Mouse (Mus musculus): ENCODE measurements at regions not wholly inside any gene's neighbourhood (a gene's known extent, or its start where the extent isn't known, plus 50 kb on each side); places are given as distances from the start of the nearest gene placed in this dataset.
"Not testable (repeated sequence)": the region's sequence is repeated elsewhere in the genome, so short reads cannot be mapped to it uniquely, and the experiment has no call there.

GRCm38 (mm10) chr3:9063662-9064061, 546.2 kb downstream of the Zfp704 start:
- H3K9ac ChIP-seq, result no peak overlapping the region
- H3K27ac ChIP-seq, result no peak overlapping the region
- WGBS (ENCODE audit: insufficient replicate concordance), result 66% methylated on average over 5 of the region's 5 CpGs
- ATAC-seq (ENCODE audit: low read depth) (no peak), DNase-seq (no peak)
- no peaks in the 10 kb centered on the region for H3K4me1 ChIP-seq (replicated peaks)
- no peak overlapping the region for H3K4me3 ChIP-seq (replicated peaks)
- H3K36me3 ChIP-seq, result no peaks in the 10 kb centered on the region
- H3K9me3 ChIP-seq (replicated peaks), result no peaks in the 10 kb centered on the region
- H3K4me2 ChIP-seq, result no peak overlapping the region
- no peaks in the 10 kb centered on the region for H3K27me3 ChIP-seq

- H3K4me1 ChIP-seq (replicated peaks), result no peaks in the 10 kb centered on the region
- H3K27me3 ChIP-seq, result no peaks in the 10 kb centered on the region
- DNase-seq (no peak), ATAC-seq (ENCODE audit: low read depth) (no peak)
- no peaks in the 10 kb centered on the region for H3K9me3 ChIP-seq (replicated peaks)
- H3K4me2 ChIP-seq, result no peak overlapping the region
- H3K9ac ChIP-seq, result no peak overlapping the region
- no peak overlapping the region for H3K4me3 ChIP-seq (replicated peaks)
- no peak overlapping the region for H3K27ac ChIP-seq
- H3K36me3 ChIP-seq, result no peaks in the 10 kb centered on the region
- 84% methylated on average over 2 of the region's 2 CpGs for WGBS (ENCODE audit: insufficient replicate concordance)
These were observed 548.5 kb downstream of the Zfp704 start for GRCm38 (mm10) chr3:9061396-9061795.

GRCm38 (mm10) chr3:9057703-9058102, 552.2 kb downstream of the Zfp704 start:
- H3K4me3 ChIP-seq (replicated peaks); ATAC-seq (ENCODE audit: low read depth); H3K27ac ChIP-seq; H3K9ac ChIP-seq; H3K36me3 ChIP-seq; H3K4me1 ChIP-seq (replicated peaks); DNase-seq; H3K27me3 ChIP-seq; H3K9me3 ChIP-seq (replicated peaks); H3K4me2 ChIP-seq: not testable (repeated sequence)
- WGBS (ENCODE audit: insufficient replicate concordance), result 55% methylated on average over 3 of the region's 3 CpGs

- Histone ChIP-seq H3K9me3 (replicated peaks) (no peaks in the 10 kb centered on the region), H3K9ac (no peak overlapping the region), H3K27ac (no peak overlapping the region), H3K4me3 (replicated peaks) (no peak overlapping the region), H3K4me1 (replicated peaks) (no peaks in the 10 kb centered on the region), H3K27me3 (no peaks in the 10 kb centered on the region), H3K4me2 (no peak overlapping the region), H3K36me3 (no peaks in the 10 kb centered on the region)
- DNase-seq, result no peak
- WGBS (ENCODE audit: insufficient replicate concordance), result 67% methylated on average over 6 of the region's 6 CpGs
- no peak for ATAC-seq (ENCODE audit: low read depth)
These were observed 553.0 kb downstream of the Zfp704 start for GRCm38 (mm10) chr3:9056846-9057245.

GRCm38 (mm10) chr3:9055780-9056179, 554.1 kb downstream of the Zfp704 start:
- H3K27me3 ChIP-seq, result no peaks in the 10 kb centered on the region
- H3K9ac ChIP-seq, result no peak overlapping the region
- H3K36me3 ChIP-seq, result no peaks in the 10 kb centered on the region
- no peak overlapping the region for H3K4me2 ChIP-seq
- DNase-seq (no peak), ATAC-seq (ENCODE audit: low read depth) (no peak)
- no peaks in the 10 kb centered on the region for H3K9me3 ChIP-seq (replicated peaks)
- no peak overlapping the region for H3K4me3 ChIP-seq (replicated peaks)
- no peaks in the 10 kb centered on the region for H3K4me1 ChIP-seq (replicated peaks)
- H3K27ac ChIP-seq, result no peak overlapping the region
- WGBS (ENCODE audit: insufficient replicate concordance), result 73% methylated on average over 6 of the region's 6 CpGs

Data from liver, embryonic 13.5 days (tissue).